Mouse (Mus musculus): Measurements from ENCODE around the gene Pim1. TPM values are rescaled to one million over a fixed set of nuclear protein-coding genes. Genes with fewer than 3 reads are reported as not detected.
A peak's percentile ranks its signal among the peaks of the same experiment; 100 is the strongest.

Gene Pim1
- polyA plus RNA-seq, 1 experiment from 2014 or later: 32.8 TPM

- Histone ChIP-seq H3K36me3 (ENCODE audit: control insufficient read depth, insufficient read depth, low read length) (no peaks in the 10 kb centered on the region), H3K4me2 (replicated peaks; ENCODE audit: low read depth) (no peak overlapping the region), H3K9me3 (ENCODE audit: control insufficient read depth, low read length) (no peaks in the 10 kb centered on the region), H3K4me1 (replicated peaks; ENCODE audit: control insufficient read depth, insufficient read depth) (0 out of 2 replicates have a peak, but pooled peaks cover 3% of the 10 kb centered on the region), H3K27me3 (ENCODE audit: control insufficient read depth, insufficient read depth, low read length) (no peaks in the 10 kb centered on the region), H3K4me3 (ENCODE audit: low read depth, low read length) (no peak overlapping the region), H3K27ac (replicated peaks) (no peak overlapping the region), H3K9ac (ENCODE audit: low read length) (no peak overlapping the region)
- TF ChIP-seq CTCF (IDR thresholded peaks at IDR 0.05; ENCODE audit: low read depth) (no peak), EP300 (optimal IDR thresholded peaks at IDR 0.05) (no peak)
- WGBS: 87% methylated on average over 8 of the region's 8 CpGs
- DNase-seq (ENCODE audit: low spot score) (no peak), ATAC-seq (ENCODE audit: low FRiP score, low TSS enrichment) (no peak)
Observed at GRCm38 (mm10) chr17:29488257-29488977, 2.1 kb upstream of the Pim1 start.

- H3K27me3 ChIP-seq (ENCODE audit: control insufficient read depth, insufficient read depth, low read length): no peaks in the 10 kb centered on the region
- DNase-seq (ENCODE audit: low spot score) (peak; percentile 61), ATAC-seq (ENCODE audit: low FRiP score, low TSS enrichment) (no peak)
- H3K27ac ChIP-seq (replicated peaks): peak overlapping the region; percentile 94
- 0 out of 2 replicates have a peak, but pooled peaks cover 3% of the 10 kb centered on the region for H3K4me1 ChIP-seq (replicated peaks; ENCODE audit: control insufficient read depth, insufficient read depth)
- peak overlapping the region; percentile 83 for H3K4me2 ChIP-seq (replicated peaks; ENCODE audit: low read depth)
- H3K9ac ChIP-seq (ENCODE audit: low read length): peak overlapping the region; percentile 76
- TF ChIP-seq EP300 (optimal IDR thresholded peaks at IDR 0.05) (no peak), CTCF (IDR thresholded peaks at IDR 0.05; ENCODE audit: low read depth) (no peak)
- WGBS: 6% methylated on average over 30 of the region's 30 CpGs
- no peaks in the 10 kb centered on the region for H3K9me3 ChIP-seq (ENCODE audit: control insufficient read depth, low read length)
- peaks cover 2% of the 10 kb centered on the region for H3K36me3 ChIP-seq (ENCODE audit: control insufficient read depth, insufficient read depth, low read length)
- peak overlapping the region; percentile 97 for H3K4me3 ChIP-seq (ENCODE audit: low read depth, low read length)
Observed at GRCm38 (mm10) chr17:29488978-29489970, 1.3 kb upstream of the Pim1 start.

GRCm38 (mm10) chr17:29489971-29490712 is 411 bp upstream of the Pim1 start:
- peak overlapping the region; percentile 94 for H3K27ac ChIP-seq (replicated peaks)
- ATAC-seq (ENCODE audit: low FRiP score, low TSS enrichment) (peak; percentile 92), DNase-seq (ENCODE audit: low spot score) (peak; percentile 100)
- H3K9me3 ChIP-seq (ENCODE audit: control insufficient read depth, low read length): no peaks in the 10 kb centered on the region
- H3K36me3 ChIP-seq (ENCODE audit: control insufficient read depth, insufficient read depth, low read length): peaks cover 7% of the 10 kb centered on the region
- whole genome bisulfite sequencing: under 1% methylated on average over 62 of the region's 68 CpGs
- H3K4me1 ChIP-seq (replicated peaks; ENCODE audit: control insufficient read depth, insufficient read depth): 0 out of 2 replicates have a peak, but pooled peaks cover 3% of the 10 kb centered on the region
- TF ChIP-seq EP300 (optimal IDR thresholded peaks at IDR 0.05) (no peak), CTCF (IDR thresholded peaks at IDR 0.05; ENCODE audit: low read depth) (peak; percentile 46)
- no peaks in the 10 kb centered on the region for H3K27me3 ChIP-seq (ENCODE audit: control insufficient read depth, insufficient read depth, low read length)
- H3K4me2 ChIP-seq (replicated peaks; ENCODE audit: low read depth): peak overlapping the region; percentile 84
- H3K9ac ChIP-seq (ENCODE audit: low read length): peak overlapping the region; percentile 76
- peak overlapping the region; percentile 97 for H3K4me3 ChIP-seq (ENCODE audit: low read depth, low read length)

GRCm38 (mm10) chr17:29491591-29492268 is 1.2 kb downstream of the Pim1 start:
- under 1% methylated on average over 48 of the region's 48 CpGs for WGBS
- TF ChIP-seq CTCF (IDR thresholded peaks at IDR 0.05; ENCODE audit: low read depth): no peak
- ATAC-seq (ENCODE audit: low FRiP score, low TSS enrichment): no peak
- H3K36me3 ChIP-seq (ENCODE audit: control insufficient read depth, insufficient read depth, low read length): peaks cover 7% of the 10 kb centered on the region
- H3K4me1 ChIP-seq (replicated peaks; ENCODE audit: control insufficient read depth, insufficient read depth): 0 out of 2 replicates have a peak, but pooled peaks cover 3% of the 10 kb centered on the region
- H3K4me3 ChIP-seq (ENCODE audit: low read depth, low read length): peak overlapping the region; percentile 97
- peak; percentile 75 for DNase-seq (ENCODE audit: low spot score)
- H3K9ac ChIP-seq (ENCODE audit: low read length): peak overlapping the region; percentile 98
- H3K27me3 ChIP-seq (ENCODE audit: control insufficient read depth, insufficient read depth, low read length): no peaks in the 10 kb centered on the region
- H3K9me3 ChIP-seq (ENCODE audit: control insufficient read depth, low read length): no peaks in the 10 kb centered on the region
- peak overlapping the region; percentile 97 for H3K27ac ChIP-seq (replicated peaks)
- H3K4me2 ChIP-seq (replicated peaks; ENCODE audit: low read depth): peak overlapping the region; percentile 84
